ENCODE assay signal across 8 mouse cellular contexts in the genomic region with DNA sequence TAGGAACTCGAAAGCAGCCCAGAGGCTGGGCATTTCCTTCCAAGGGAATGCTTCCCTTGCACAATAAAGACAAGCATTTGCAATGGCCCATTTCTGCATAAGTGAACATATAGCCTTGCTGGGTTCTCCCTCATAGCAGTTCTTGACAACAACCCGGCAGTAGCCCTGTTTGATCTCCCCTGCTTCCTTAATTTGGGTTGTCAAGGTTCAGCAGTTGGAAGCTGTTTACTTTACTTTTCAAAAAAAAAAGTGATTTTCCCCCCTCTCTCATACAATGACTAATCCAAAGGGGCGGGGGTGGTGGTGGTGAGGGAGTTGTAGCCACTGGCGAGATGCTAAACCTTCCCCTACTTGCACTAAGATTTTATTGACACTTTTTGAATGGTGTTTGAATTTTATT. TPM values are rescaled to one million over a fixed set of nuclear protein-coding genes. Genes with fewer than 3 reads are reported as not detected.
DNase-seq lines count a peak whose midpoint lies in the region; ATAC-seq lines count a peak whose summit lies in the region.

No protein-coding gene starts in this region.

- H3K27me3 ChIP-seq in hindbrain, embryonic 10.5 days (ENCODE audit: insufficient read depth, poor library complexity, severe bottlenecking), result no peaks in the 10 kb centered on the region; the same call in 1 of the 2 replicates
- H3K27me3 ChIP-seq in hindbrain, embryonic 16.5 days (replicated peaks; ENCODE audit: control insufficient read depth, insufficient read depth, low read length), result no peaks in the 10 kb centered on the region
- no peaks in the 10 kb centered on the region for H3K27me3 ChIP-seq in forebrain, embryonic 16.5 days (replicated peaks; ENCODE audit: control insufficient read depth, insufficient read depth, low read length)
- H3K27me3 ChIP-seq in midbrain, embryonic 14.5 days (ENCODE audit: control insufficient read depth, insufficient read depth, low read length), result no peaks in the 10 kb centered on the region

- no peak for ATAC-seq in hindbrain, embryonic 16.5 days
- no peak for ATAC-seq in forebrain, embryonic 16.5 days
- ATAC-seq in midbrain, embryonic 14.5 days (ENCODE audit: low FRiP score, low TSS enrichment), result no peak

- no peaks in the 10 kb centered on the region for H3K36me3 ChIP-seq in hindbrain, embryonic 10.5 days
- no peaks in the 10 kb centered on the region for H3K36me3 ChIP-seq in hindbrain, embryonic 16.5 days (ENCODE audit: control insufficient read depth, insufficient read depth, low read length)
- no peaks in the 10 kb centered on the region for H3K36me3 ChIP-seq in forebrain, embryonic 16.5 days (ENCODE audit: control insufficient read depth, insufficient read depth)
- H3K36me3 ChIP-seq in midbrain, embryonic 14.5 days (ENCODE audit: control insufficient read depth, insufficient read depth, low read length), result no peaks in the 10 kb centered on the region

- no peak overlapping the region for H3K4me2 ChIP-seq in hindbrain, embryonic 16.5 days (ENCODE audit: low read length)
- H3K4me2 ChIP-seq in forebrain, embryonic 16.5 days (ENCODE audit: low read length), result peak overlapping the region; percentile 99
- peak overlapping the region; percentile 100 for H3K4me2 ChIP-seq in midbrain, embryonic 14.5 days (ENCODE audit: low read length)

- no peaks in the 10 kb centered on the region for H3K9me3 ChIP-seq in hindbrain, embryonic 10.5 days
- no peaks in the 10 kb centered on the region for H3K9me3 ChIP-seq in hindbrain, embryonic 16.5 days (ENCODE audit: control insufficient read depth, low read length)
- no peaks in the 10 kb centered on the region for H3K9me3 ChIP-seq in forebrain, embryonic 16.5 days (ENCODE audit: control insufficient read depth, low read length)
- no peaks in the 10 kb centered on the region for H3K9me3 ChIP-seq in midbrain, embryonic 14.5 days (ENCODE audit: control insufficient read depth, low read length)

- H3K4me1 ChIP-seq in hindbrain, embryonic 10.5 days (replicated peaks), result peaks cover 41% of the 10 kb centered on the region
- peaks cover 8% of the 10 kb centered on the region; the same call in 1 of the 2 replicates for H3K4me1 ChIP-seq in hindbrain, embryonic 16.5 days (ENCODE audit: control insufficient read depth, insufficient read depth, low read depth, low read length)
- H3K4me1 ChIP-seq in forebrain, embryonic 16.5 days (replicated peaks; ENCODE audit: control insufficient read depth, insufficient read depth, low read length), result peaks cover 19% of the 10 kb centered on the region
- 0 out of 2 replicates have a peak, but pooled peaks cover 4% of the 10 kb centered on the region for H3K4me1 ChIP-seq in midbrain, embryonic 14.5 days (ENCODE audit: control insufficient read depth, insufficient read depth, low read length)

- DNase-seq in hindbrain, embryonic 10.5 days (ENCODE audit: low spot score), result no peak
- peak; percentile 64 for DNase-seq in NIH3T3 (ENCODE audit: low read depth)
- DNase-seq in midbrain, embryonic 14.5 days, result peak; percentile 21
- DNase-seq in left cerebral cortex, postnatal 10 days (ENCODE audit: extremely low spot score in 1 of 2, low spot score in 2 of 2), result no peak
- DNase-seq in spleen, adult 18-20 months, result no peak
- DNase-seq in right cerebral cortex, adult 18-20 months, result no peak

- no peak overlapping the region for H3K9ac ChIP-seq in hindbrain, embryonic 16.5 days (ENCODE audit: low read depth, low read length)
- 0 out of 2 replicates have a peak overlapping the region, but pooled peaks have one; percentile 0 for H3K9ac ChIP-seq in forebrain, embryonic 16.5 days (replicated peaks; ENCODE audit: low read depth, low read length)
- no peak overlapping the region for H3K9ac ChIP-seq in midbrain, embryonic 14.5 days (replicated peaks; ENCODE audit: low read length)

- H3K4me3 ChIP-seq in hindbrain, embryonic 10.5 days, result peak overlapping the region; percentile 70; the same call in 1 of the 2 replicates
- no peak overlapping the region for H3K4me3 ChIP-seq in hindbrain, embryonic 16.5 days (ENCODE audit: low read length)
- H3K4me3 ChIP-seq in forebrain, embryonic 16.5 days (replicated peaks; ENCODE audit: low read length), result peak overlapping the region; percentile 4
- H3K4me3 ChIP-seq in midbrain, embryonic 14.5 days (replicated peaks; ENCODE audit: low read depth, low read length), result no peak overlapping the region

- intact Hi-C loops in left cerebral cortex, postnatal 10 days (cut with DNase I), result no loop called here

- 8% methylated on average over 4 of the region's 4 CpGs for WGBS in hindbrain, embryonic 10.5 days
- WGBS in hindbrain, embryonic 16.5 days, result 38% methylated on average over 4 of the region's 4 CpGs
- WGBS in forebrain, embryonic 16.5 days, result 40% methylated on average over 4 of the region's 4 CpGs
- WGBS in midbrain, embryonic 14.5 days, result 16% methylated on average over 4 of the region's 4 CpGs

- no peak overlapping the region for H3K27ac ChIP-seq in hindbrain, embryonic 10.5 days
- H3K27ac ChIP-seq in hindbrain, embryonic 16.5 days (ENCODE audit: low read depth, low read length), result no peak overlapping the region
- no peak overlapping the region for H3K27ac ChIP-seq in forebrain, embryonic 16.5 days (ENCODE audit: low read length)
- no peak overlapping the region for H3K27ac ChIP-seq in midbrain, embryonic 14.5 days (replicated peaks; ENCODE audit: low read depth, low read length)

RNA-seq across cellular contexts. Expression of a gene that starts 3.5 kb away (rescaled TPM):
- 64.3 and 67.1 TPM in 2 replicates for polyA plus RNA-seq in hindbrain, embryonic 10.5 days (2016; fragmentation: Nextera tagmentation; extraction: Ambion mirVana)
- 47.8 and 63.7 TPM in 2 replicates for polyA plus RNA-seq in hindbrain, embryonic 16.5 days (2015; fragmentation: Nextera tagmentation; extraction: Ambion mirVana)
- 115 and 123 TPM in 2 replicates for polyA plus RNA-seq in forebrain, embryonic 16.5 days (2015; fragmentation: Nextera tagmentation; extraction: Ambion mirVana)
- polyA plus RNA-seq in midbrain, embryonic 14.5 days (2014; fragmentation: Nextera tagmentation; extraction: Ambion mirVana), result 77.5 and 89.2 TPM in 2 replicates
- 100 to 1,000 TPM; 157 to 161 TPM for total RNA-seq in left cerebral cortex, postnatal 10 days (2021)

Comparison
In these comparisons a context has a peak if more than half of its experiments do, and no peak if none do; other contexts are left out.
1. H3K4me3 ChIP-seq: peak in hindbrain, embryonic 10.5 days (single experiment) and forebrain, embryonic 16.5 days (single experiment); none in hindbrain, embryonic 16.5 days (single experiment) and midbrain, embryonic 14.5 days (single experiment).
2. DNase-seq: peak in NIH3T3 (single experiment) and midbrain, embryonic 14.5 days (single experiment); none in hindbrain, embryonic 10.5 days (single experiment), left cerebral cortex, postnatal 10 days (0 of 2), spleen, adult 18-20 months (0 of 2) and right cerebral cortex, adult 18-20 months (single experiment).